Mouse (Mus musculus) embryonic fibroblast, embryonic 13.5 days (primary cell): ENCODE results near the gene Mdfic. TPM values are rescaled to one million over a fixed set of nuclear protein-coding genes. Genes with fewer than 3 reads are reported as not detected.

Source experiments
- H3K27ac ChIP-seq: 2 replicates; pipeline ENCODE4 v1.5.1; 2012; ENCODE audit warnings: low read length, control low read depth, inconsistent platforms; ENCODE audit not compliant: insufficient read depth
- H3K4me1 ChIP-seq: 2 replicates; pipeline ENCODE4 v1.6.1; 2011; ENCODE audit warnings: low read length; ENCODE audit not compliant: control insufficient read depth, insufficient read depth
- H3K4me3 ChIP-seq: 2 replicates; pipeline ENCODE4 v1.5.1; 2011; ENCODE audit warnings: mild to moderate bottlenecking, control low read depth, low read length; ENCODE audit not compliant: insufficient read depth
- CTCF ChIP-seq: IDR thresholded peaks from 2 replicates; pipeline ENCODE4 v1.5.1; 2011; ENCODE audit warnings: mild to moderate bottlenecking, control low read depth, low read length, moderate library complexity, borderline replicate concordance; ENCODE audit not compliant: insufficient read depth
- POLR2A ChIP-seq: IDR thresholded peaks from 2 replicates; pipeline ENCODE4 v1.6.1; 2011; ENCODE audit warnings: low read depth, mild to moderate bottlenecking, control low read depth, low read length, moderate library complexity
- polyA plus RNA-seq: library from polyadenylated mRNA; stranded (reverse); fragments of >200 nt; gene quantifications from 2 replicates; pipeline ENCODE4 v1.2.4, GENCODE M21; 2011; ENCODE audit warnings: low read depth; ENCODE audit not compliant: missing spikeins, insufficient read length

Gene Mdfic
- polyA plus RNA-seq, 1 experiment, result 73.6 TPM

GRCm38 (mm10) chr6:15789523-15790500, 69.4 kb downstream of the Mdfic start:
- peak overlapping the region; percentile 14 for H3K27ac ChIP-seq
- H3K4me1 ChIP-seq, result peaks cover 15% of the 10 kb centered on the region
- H3K4me3 ChIP-seq, result no peak overlapping the region
- TF ChIP-seq POLR2A (no peak), CTCF (peak; percentile 88; the same call in 1 of the 2 replicates)

GRCm38 (mm10) chr6:15792680-15793601, 72.5 kb downstream of the Mdfic start:
- peaks cover 16% of the 10 kb centered on the region for H3K4me1 ChIP-seq
- no peak overlapping the region for H3K4me3 ChIP-seq
- TF ChIP-seq CTCF, result no peak
- peak overlapping the region; percentile 97 for H3K27ac ChIP-seq

DNA sequence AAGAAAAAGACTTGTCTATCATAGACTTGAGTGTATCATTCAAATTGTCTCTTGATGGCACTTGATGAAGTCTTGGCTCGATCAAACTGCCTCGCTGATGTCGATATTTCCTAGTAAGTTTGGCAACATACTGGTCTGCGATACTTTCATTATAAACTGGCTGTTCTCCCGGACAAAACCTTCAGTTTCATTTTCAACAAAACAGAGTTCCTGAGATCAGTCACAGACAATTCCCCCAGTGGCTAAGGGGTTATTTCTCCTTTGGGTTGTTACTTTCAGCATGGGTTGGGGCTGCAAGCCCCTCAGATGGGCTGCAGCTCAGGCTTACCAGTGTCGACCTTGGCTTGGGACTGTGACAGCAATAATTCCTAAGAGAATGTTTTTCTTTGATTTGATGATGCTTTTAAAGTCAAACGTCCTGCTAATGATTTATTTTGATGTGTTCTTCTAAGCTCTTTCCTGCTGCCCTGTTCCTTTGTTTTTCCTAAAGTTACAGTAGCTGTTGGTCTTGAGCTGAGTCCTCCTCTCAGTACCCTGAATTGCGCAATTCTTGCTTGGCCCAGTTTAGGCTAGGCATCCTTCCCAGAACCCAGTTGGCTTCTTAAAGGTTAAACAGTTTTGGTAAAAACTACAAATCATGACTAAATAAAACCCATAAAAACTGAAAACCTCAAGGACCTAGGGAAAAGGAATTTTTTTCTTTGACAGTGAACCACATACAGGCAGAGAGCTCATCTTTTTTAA, 73.3 kb downstream of the Mdfic start:
- peak overlapping the region; percentile 97 for H3K27ac ChIP-seq
- no peak overlapping the region; the same call in 1 of the 2 replicates for H3K4me3 ChIP-seq
- peaks cover 19% of the 10 kb centered on the region for H3K4me1 ChIP-seq
- TF ChIP-seq CTCF, result no peak

DNA sequence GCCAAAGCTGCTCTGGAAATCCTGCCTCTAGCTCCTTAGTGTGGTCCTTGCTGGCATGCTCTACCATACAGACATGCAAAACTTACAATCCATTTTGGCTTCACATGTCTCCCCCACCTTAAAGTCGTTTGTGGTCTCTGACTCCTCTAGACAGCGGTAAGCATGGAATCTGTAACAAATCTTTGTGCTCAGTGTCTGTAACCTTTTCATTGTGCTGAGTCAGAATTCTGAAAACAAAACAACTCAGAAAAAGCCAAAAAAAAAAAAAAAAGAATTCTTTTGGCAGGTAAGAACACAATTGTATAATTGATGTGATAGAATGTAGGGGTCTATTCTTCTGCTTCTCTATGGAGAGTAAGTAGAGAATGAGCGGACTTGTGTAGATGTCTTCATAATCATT, 74.3 kb downstream of the Mdfic start:
- TF ChIP-seq CTCF (no peak), POLR2A (no peak)
- H3K4me3 ChIP-seq, result no peak overlapping the region
- H3K27ac ChIP-seq, result peak overlapping the region; percentile 80
- peaks cover 15% of the 10 kb centered on the region for H3K4me1 ChIP-seq

DNA sequence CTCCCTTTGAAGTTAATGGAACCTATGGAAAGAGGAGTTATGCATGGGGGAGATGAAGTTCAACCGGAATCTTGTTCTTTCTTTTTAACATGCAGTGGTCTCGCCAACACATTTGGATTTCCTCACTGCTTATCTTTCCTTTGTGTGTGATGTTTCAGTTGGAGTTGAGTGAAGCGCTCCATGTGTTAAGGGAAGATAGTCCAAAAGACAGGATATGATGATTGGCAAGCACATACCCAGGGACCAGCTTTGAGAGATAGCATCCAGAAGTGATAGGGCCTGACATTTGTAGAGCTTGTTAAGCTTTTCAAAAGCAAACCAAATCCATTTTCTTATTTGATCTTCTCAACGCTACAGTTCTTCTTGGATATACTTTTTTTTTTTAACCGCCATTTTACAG, 86.9 kb downstream of the Mdfic start:
- no peak overlapping the region for H3K27ac ChIP-seq
- TF ChIP-seq CTCF, result no peak
- no peak for TF ChIP-seq POLR2A
- H3K4me1 ChIP-seq, result no peaks in the 10 kb centered on the region
- no peak overlapping the region for H3K4me3 ChIP-seq

DNA sequence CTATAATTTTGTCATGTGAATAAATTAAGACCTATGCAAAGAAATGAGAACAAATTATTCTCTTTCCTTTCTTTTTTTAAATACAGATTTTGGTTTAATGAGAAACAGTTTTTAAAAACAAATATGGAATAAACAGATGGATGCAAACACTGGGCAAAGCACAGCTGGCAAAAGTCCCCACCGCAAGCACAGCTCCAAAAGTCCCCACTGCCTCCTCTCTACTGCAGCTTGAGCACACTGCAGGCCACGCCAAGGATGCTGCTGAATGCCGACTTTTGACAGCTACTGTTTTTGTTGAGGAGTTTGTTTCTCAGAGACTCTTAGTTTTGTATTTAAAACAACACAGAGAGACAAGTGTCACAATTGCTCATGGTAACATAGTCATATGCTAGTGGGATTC, 104.8 kb downstream of the Mdfic start:
- Histone ChIP-seq H3K4me3 (no peak overlapping the region), H3K4me1 (no peaks in the 10 kb centered on the region), H3K27ac (no peak overlapping the region)
- TF ChIP-seq POLR2A, result no peak

- Histone ChIP-seq H3K27ac (no peak overlapping the region), H3K4me3 (no peak overlapping the region), H3K4me1 (no peaks in the 10 kb centered on the region)
- no peak for TF ChIP-seq POLR2A
- TF ChIP-seq CTCF, result no peak
These were observed 109.4 kb downstream of the Mdfic start for GRCm38 (mm10) chr6:15829812-15830211.

GRCm38 (mm10) chr6:15830651-15831050, 110.2 kb downstream of the Mdfic start:
- TF ChIP-seq POLR2A (no peak), CTCF (no peak)

GRCm38 (mm10) chr6:15837695-15838094, 117.2 kb downstream of the Mdfic start:
- Histone ChIP-seq H3K27ac (no peak overlapping the region), H3K4me1 (no peaks in the 10 kb centered on the region), H3K4me3 (no peak overlapping the region)
- TF ChIP-seq POLR2A, result no peak
- no peak for TF ChIP-seq CTCF

More at GRCm38 (mm10) chr6:15830651-15831050, 110.2 kb downstream of the Mdfic start:
- H3K27ac ChIP-seq, result no peak overlapping the region
- no peaks in the 10 kb centered on the region for H3K4me1 ChIP-seq
- no peak overlapping the region for H3K4me3 ChIP-seq
